Mouse (Mus musculus): ENCODE measurements at regions not wholly inside any gene's neighbourhood (a gene's known extent, or its start where the extent isn't known, plus 50 kb on each side); places are given as distances from the start of the nearest gene placed in this dataset.

DNA sequence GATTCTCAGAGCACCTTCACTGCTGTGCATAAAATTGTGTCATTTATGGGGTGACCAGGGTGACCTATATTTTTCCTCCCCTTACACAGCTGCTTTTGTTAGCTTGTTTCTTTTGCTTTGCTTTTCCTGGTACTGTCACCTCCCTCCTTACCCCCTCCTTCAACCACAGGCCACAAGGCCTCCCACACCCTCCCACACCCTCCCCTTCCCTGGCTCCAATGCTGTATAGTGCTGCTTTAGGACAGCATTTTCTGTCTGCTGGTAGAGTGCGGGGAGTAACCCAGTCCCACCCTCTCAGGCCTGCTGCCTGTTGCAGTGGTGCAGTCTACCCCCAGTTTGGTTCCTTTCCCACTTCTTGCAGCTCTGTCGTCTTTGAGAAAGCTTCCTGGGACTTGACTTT, 209.5 kb downstream of the Dcdc2c start:
- ATAC-seq (replicated peaks; ENCODE audit: low FRiP score) (no peak), DNase-seq (ENCODE audit: low spot score) (no peak)
- no peak overlapping the region for H3K4me3 ChIP-seq (ENCODE audit: low read depth, low read length)
- no peaks in the 10 kb centered on the region for H3K36me3 ChIP-seq (ENCODE audit: control insufficient read depth, insufficient read depth, low read length)
- no peak overlapping the region for H3K27ac ChIP-seq (ENCODE audit: low read depth, low read length)
- no peaks in the 10 kb centered on the region for H3K9me3 ChIP-seq (ENCODE audit: control insufficient read depth, low read length)
- no peaks in the 10 kb centered on the region for H3K4me1 ChIP-seq (replicated peaks; ENCODE audit: control insufficient read depth, insufficient read depth, low read length)
- no peaks in the 10 kb centered on the region for H3K27me3 ChIP-seq (ENCODE audit: control insufficient read depth, insufficient read depth, low read length)
- whole genome bisulfite sequencing = 87% methylated on average over 2 of the region's 2 CpGs
- no peak overlapping the region for H3K9ac ChIP-seq (ENCODE audit: low read length)
- no peak overlapping the region for H3K4me2 ChIP-seq (ENCODE audit: low read depth, low read length, severe bottlenecking)

DNA sequence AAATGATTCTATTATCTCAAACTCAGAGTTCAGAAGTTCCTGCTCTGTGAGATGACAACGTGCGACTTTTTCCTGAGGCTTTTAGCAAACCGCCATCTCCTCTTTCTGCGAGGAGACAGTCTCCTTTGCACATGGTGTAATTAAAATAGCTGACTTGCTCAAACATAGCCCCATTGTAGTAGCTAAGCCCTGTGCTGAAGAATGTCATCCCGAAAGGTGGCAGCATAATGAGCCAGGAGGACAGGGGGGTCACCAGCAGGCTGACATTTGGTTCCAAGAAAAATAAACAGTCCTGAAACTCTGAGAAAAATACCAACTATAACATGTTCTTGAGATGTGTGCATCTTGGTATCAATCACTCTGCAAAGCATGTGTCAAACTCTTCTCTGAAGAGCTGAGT, 219.6 kb downstream of the Dcdc2c start:
- DNase-seq (ENCODE audit: low spot score) = no peak
- no peak overlapping the region for H3K4me2 ChIP-seq (ENCODE audit: low read depth, low read length, severe bottlenecking)
- ATAC-seq (replicated peaks; ENCODE audit: low FRiP score) = no peak
- no peak overlapping the region for H3K9ac ChIP-seq (ENCODE audit: low read length)
- 26% methylated on average over 5 of the region's 5 CpGs for WGBS
- H3K27ac ChIP-seq (ENCODE audit: low read depth, low read length) = no peak overlapping the region
- no peak overlapping the region for H3K4me3 ChIP-seq (ENCODE audit: low read depth, low read length)
- no peaks in the 10 kb centered on the region for H3K9me3 ChIP-seq (ENCODE audit: control insufficient read depth, low read length)
- H3K36me3 ChIP-seq (ENCODE audit: control insufficient read depth, insufficient read depth, low read length) = no peaks in the 10 kb centered on the region
- no peaks in the 10 kb centered on the region for H3K27me3 ChIP-seq (ENCODE audit: control insufficient read depth, insufficient read depth, low read length)
- H3K4me1 ChIP-seq (replicated peaks; ENCODE audit: control insufficient read depth, insufficient read depth, low read length) = no peaks in the 10 kb centered on the region

DNA sequence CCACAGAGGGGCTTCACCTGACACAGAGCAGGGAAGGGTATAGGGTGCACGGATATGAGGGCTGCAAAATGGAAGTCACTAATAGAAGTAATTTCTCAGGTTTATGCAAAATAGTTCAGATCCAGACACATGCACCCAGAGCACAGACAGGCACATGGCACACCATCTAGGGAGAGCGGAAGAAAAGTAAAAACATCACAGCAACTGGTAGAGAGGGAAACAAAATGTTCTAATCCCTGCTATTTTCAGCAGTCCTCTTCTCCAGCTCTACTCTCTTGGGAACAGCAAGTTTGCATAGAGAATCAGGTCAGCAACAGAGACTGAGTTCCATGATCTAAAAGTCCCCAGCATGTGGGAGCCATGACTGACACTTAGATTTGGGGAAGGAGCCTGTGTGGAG, 220.4 kb downstream of the Dcdc2c start:
- H3K4me3 ChIP-seq (ENCODE audit: low read depth, low read length) = no peak overlapping the region
- no peaks in the 10 kb centered on the region for H3K27me3 ChIP-seq (ENCODE audit: control insufficient read depth, insufficient read depth, low read length)

DNA sequence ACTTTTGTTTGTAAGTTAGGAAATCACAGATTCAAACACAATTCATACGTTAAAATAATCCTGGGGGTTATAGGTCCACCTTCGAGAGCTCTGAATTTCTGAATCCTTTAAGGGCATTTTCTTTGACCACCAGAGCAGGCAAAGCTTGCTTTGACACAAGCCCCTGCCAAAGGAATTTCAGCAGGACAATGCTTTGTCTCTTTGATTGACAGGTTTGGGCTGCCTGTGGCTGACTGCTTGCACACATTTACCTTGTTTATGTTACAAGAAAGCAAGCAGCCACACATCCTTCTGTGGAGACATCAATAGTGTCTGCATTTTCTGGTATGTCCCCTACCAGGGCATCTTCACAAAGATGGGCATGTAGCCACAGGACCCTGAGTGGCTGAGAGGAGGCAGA, 228.5 kb downstream of the Dcdc2c start:
- no peak overlapping the region for H3K4me3 ChIP-seq (ENCODE audit: low read depth, low read length)
- no peaks in the 10 kb centered on the region for H3K27me3 ChIP-seq (ENCODE audit: control insufficient read depth, insufficient read depth, low read length)
- H3K4me1 ChIP-seq (replicated peaks; ENCODE audit: control insufficient read depth, insufficient read depth, low read length) = no peaks in the 10 kb centered on the region; the same call in 1 of the 2 replicates
- 9% methylated on average over 2 of the region's 2 CpGs for WGBS
- no peak for DNase-seq (ENCODE audit: low spot score)
- H3K4me2 ChIP-seq (ENCODE audit: low read depth, low read length, severe bottlenecking) = no peak overlapping the region
- no peaks in the 10 kb centered on the region for H3K36me3 ChIP-seq (ENCODE audit: control insufficient read depth, insufficient read depth, low read length)
- H3K9ac ChIP-seq (ENCODE audit: low read length) = no peak overlapping the region
- H3K27ac ChIP-seq (ENCODE audit: low read depth, low read length) = no peak overlapping the region
- H3K9me3 ChIP-seq (ENCODE audit: control insufficient read depth, low read length) = no peaks in the 10 kb centered on the region
- ATAC-seq (replicated peaks; ENCODE audit: low FRiP score) = no peak

More for the DNA sequence above, 220.4 kb downstream of the Dcdc2c start:
- H3K27ac ChIP-seq (ENCODE audit: low read depth, low read length) = no peak overlapping the region
- no peak overlapping the region for H3K4me2 ChIP-seq (ENCODE audit: low read depth, low read length, severe bottlenecking)
- no peak for DNase-seq (ENCODE audit: low spot score)
- H3K4me1 ChIP-seq (replicated peaks; ENCODE audit: control insufficient read depth, insufficient read depth, low read length) = no peaks in the 10 kb centered on the region
- H3K9me3 ChIP-seq (ENCODE audit: control insufficient read depth, low read length) = no peaks in the 10 kb centered on the region
- no peaks in the 10 kb centered on the region for H3K36me3 ChIP-seq (ENCODE audit: control insufficient read depth, insufficient read depth, low read length)
- no peak for ATAC-seq (replicated peaks; ENCODE audit: low FRiP score)
- 88% methylated on average over 2 of the region's 2 CpGs for WGBS
- no peak overlapping the region for H3K9ac ChIP-seq (ENCODE audit: low read length)

DNA sequence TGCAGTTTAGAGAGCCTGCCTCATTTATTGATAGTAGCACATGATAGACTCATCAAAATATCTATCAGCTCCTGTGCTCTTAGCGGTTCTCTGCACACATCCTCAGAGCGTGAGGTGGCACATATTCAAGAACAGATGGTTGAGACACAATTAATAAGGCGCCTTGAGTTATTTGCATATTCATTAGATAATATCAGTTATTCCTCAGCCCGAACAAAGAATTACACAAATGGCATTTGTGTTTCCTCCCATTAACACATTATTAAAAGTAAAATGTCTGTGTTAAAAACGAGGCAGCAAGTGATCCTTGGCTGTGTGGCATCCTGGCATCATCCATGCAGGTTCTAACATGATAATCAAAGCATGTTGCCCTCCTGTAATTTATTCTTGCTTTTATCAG, 243.0 kb downstream of the Dcdc2c start:
- no peaks in the 10 kb centered on the region for H3K4me1 ChIP-seq (replicated peaks; ENCODE audit: control insufficient read depth, insufficient read depth, low read length)
- DNase-seq (ENCODE audit: low spot score) (no peak), ATAC-seq (replicated peaks; ENCODE audit: low FRiP score) (no peak)
- no peaks in the 10 kb centered on the region for H3K36me3 ChIP-seq (ENCODE audit: control insufficient read depth, insufficient read depth, low read length)
- no peaks in the 10 kb centered on the region for H3K27me3 ChIP-seq (ENCODE audit: control insufficient read depth, insufficient read depth, low read length)
- H3K4me3 ChIP-seq (ENCODE audit: low read depth, low read length) = no peak overlapping the region
- no peak overlapping the region for H3K9ac ChIP-seq (ENCODE audit: low read length)
- no peaks in the 10 kb centered on the region for H3K9me3 ChIP-seq (ENCODE audit: control insufficient read depth, low read length)
- WGBS = 78% methylated on average over 5 of the region's 5 CpGs
- no peak overlapping the region for H3K4me2 ChIP-seq (ENCODE audit: low read depth, low read length, severe bottlenecking)
- no peak overlapping the region for H3K27ac ChIP-seq (ENCODE audit: low read depth, low read length)

DNA sequence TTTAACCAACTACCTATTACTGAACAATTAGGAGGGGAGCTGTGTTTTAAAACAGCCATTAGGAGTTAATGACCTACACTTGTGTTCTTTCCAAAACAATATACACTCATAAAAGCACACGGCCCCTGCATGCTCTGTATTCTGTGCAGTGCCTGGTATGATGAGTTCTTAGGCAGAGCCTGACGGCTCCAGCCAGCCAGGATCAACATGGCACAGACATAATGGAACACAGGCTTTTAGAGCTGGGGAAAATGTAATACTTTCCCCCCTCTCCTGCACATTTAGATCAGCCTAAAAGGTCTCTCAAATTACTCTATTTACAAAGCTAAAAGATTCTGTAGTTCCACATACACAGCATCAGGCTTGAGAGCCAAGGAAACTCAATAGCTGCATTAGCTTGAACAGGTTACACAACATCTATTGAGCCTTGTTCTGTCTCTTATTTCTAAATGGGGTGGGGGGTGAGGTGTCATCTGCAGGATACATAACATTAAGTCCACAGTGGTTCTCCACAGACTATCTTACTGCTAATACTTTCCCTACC, 250.1 kb downstream of the Dcdc2c start:
- 48% methylated on average over 2 of the region's 2 CpGs for WGBS
- Histone ChIP-seq H3K27ac (ENCODE audit: low read depth, low read length) (no peak overlapping the region), H3K4me1 (replicated peaks; ENCODE audit: control insufficient read depth, insufficient read depth, low read length) (no peaks in the 10 kb centered on the region), H3K9me3 (ENCODE audit: control insufficient read depth, low read length) (no peaks in the 10 kb centered on the region), H3K4me2 (ENCODE audit: low read depth, low read length, severe bottlenecking) (no peak overlapping the region), H3K36me3 (ENCODE audit: control insufficient read depth, insufficient read depth, low read length) (no peaks in the 10 kb centered on the region), H3K27me3 (ENCODE audit: control insufficient read depth, insufficient read depth, low read length) (no peaks in the 10 kb centered on the region), H3K9ac (ENCODE audit: low read length) (no peak overlapping the region), H3K4me3 (ENCODE audit: low read depth, low read length) (no peak overlapping the region)
- DNase-seq (ENCODE audit: low spot score) (no peak), ATAC-seq (replicated peaks; ENCODE audit: low FRiP score) (no peak)

DNA sequence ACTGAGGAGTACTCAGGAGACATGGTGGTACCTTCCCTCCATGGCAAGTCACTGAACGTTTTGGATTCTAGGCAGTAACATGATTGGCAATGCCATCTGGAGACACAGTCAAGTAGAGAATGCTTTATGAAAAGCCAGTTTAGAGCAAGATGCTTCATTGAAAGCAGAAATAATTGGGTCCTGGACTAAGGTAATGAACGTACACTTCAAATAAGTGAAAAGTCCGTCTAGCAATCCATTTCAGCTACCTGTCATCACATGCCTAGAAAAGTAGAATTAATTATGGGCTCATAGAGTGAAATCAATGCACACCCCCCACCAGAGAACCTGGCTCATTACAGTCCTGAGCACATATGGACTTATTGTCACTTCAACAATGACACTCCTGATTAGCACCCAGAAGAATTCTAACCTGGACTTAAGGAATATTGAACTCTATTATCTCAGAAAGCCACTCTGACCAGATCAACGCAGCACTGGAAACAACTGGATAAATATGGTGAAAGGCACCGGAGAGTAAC, 263.8 kb downstream of the Dcdc2c start:
- Histone ChIP-seq H3K9ac (ENCODE audit: low read length) (no peak overlapping the region), H3K9me3 (ENCODE audit: control insufficient read depth, low read length) (no peaks in the 10 kb centered on the region), H3K27me3 (ENCODE audit: control insufficient read depth, insufficient read depth, low read length) (no peaks in the 10 kb centered on the region), H3K27ac (ENCODE audit: low read depth, low read length) (no peak overlapping the region), H3K36me3 (ENCODE audit: control insufficient read depth, insufficient read depth, low read length) (no peaks in the 10 kb centered on the region), H3K4me2 (ENCODE audit: low read depth, low read length, severe bottlenecking) (no peak overlapping the region), H3K4me1 (replicated peaks; ENCODE audit: control insufficient read depth, insufficient read depth, low read length) (no peaks in the 10 kb centered on the region), H3K4me3 (ENCODE audit: low read depth, low read length) (no peak overlapping the region)
- 79% methylated on average over 5 of the region's 5 CpGs for WGBS
- ATAC-seq (replicated peaks; ENCODE audit: low FRiP score) (no peak), DNase-seq (ENCODE audit: low spot score) (no peak)

DNA sequence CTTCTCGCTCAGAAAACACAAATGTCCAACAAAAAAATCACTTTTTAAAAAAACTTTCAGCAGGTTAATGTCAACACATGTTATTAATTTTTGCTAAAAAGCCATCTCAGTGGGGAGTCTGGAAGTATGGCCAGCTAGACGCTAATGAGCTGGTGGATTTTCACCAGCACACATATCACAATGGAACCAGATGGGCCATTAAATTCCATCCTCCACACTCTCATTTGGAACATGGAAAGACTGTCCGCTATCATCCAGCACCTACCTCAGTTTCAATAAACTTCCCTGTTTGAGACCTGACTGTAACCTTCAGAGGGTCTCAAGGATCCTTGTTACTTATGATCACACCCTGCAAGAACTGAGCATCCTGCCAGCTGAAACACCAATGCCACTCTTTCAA, 296.7 kb downstream of the Dcdc2c start:
- no peak overlapping the region for H3K27ac ChIP-seq (ENCODE audit: low read depth, low read length)
- no peak overlapping the region for H3K9ac ChIP-seq (ENCODE audit: low read length)
- no peak overlapping the region for H3K4me2 ChIP-seq (ENCODE audit: low read depth, low read length, severe bottlenecking)
- no peaks in the 10 kb centered on the region for H3K4me1 ChIP-seq (replicated peaks; ENCODE audit: control insufficient read depth, insufficient read depth, low read length)
- ATAC-seq (replicated peaks; ENCODE audit: low FRiP score) (no peak), DNase-seq (ENCODE audit: low spot score) (no peak)
- H3K27me3 ChIP-seq (ENCODE audit: control insufficient read depth, insufficient read depth, low read length) = no peaks in the 10 kb centered on the region
- H3K9me3 ChIP-seq (ENCODE audit: control insufficient read depth, low read length) = no peaks in the 10 kb centered on the region; the same call in 1 of the 2 replicates
- no peak overlapping the region for H3K4me3 ChIP-seq (ENCODE audit: low read depth, low read length)
- WGBS = 60% methylated on average over 3 of the region's 3 CpGs
- H3K36me3 ChIP-seq (ENCODE audit: control insufficient read depth, insufficient read depth, low read length) = no peaks in the 10 kb centered on the region

DNA sequence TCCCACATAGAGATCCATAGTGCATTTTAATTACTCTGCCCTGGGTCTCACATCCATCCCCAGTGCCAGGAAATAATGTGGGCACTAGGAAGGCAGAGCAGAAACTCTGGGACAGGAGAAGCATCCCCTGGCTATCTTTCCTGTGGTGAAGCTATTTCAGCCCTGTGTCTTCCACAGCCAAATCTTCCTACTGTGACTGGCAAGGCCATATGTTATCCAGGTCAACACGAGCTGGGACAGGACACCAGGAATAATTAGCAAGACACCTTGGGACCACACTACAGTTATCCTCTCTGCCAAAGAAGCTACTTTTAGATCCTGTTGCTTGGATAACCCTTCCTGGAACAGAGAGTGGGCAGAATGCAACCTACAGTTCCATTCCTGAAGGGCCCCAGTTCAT, 301.7 kb downstream of the Dcdc2c start:
- no peaks in the 10 kb centered on the region for H3K36me3 ChIP-seq (ENCODE audit: control insufficient read depth, insufficient read depth, low read length)
- DNase-seq (ENCODE audit: low spot score) (no peak), ATAC-seq (replicated peaks; ENCODE audit: low FRiP score) (no peak)
- H3K4me2 ChIP-seq (ENCODE audit: low read depth, low read length, severe bottlenecking) = no peak overlapping the region
- WGBS = 77% methylated on average over 1 of the region's 1 CpGs
- no peak overlapping the region for H3K4me3 ChIP-seq (ENCODE audit: low read depth, low read length)
- H3K4me1 ChIP-seq (replicated peaks; ENCODE audit: control insufficient read depth, insufficient read depth, low read length) = no peaks in the 10 kb centered on the region
- H3K9me3 ChIP-seq (ENCODE audit: control insufficient read depth, low read length) = no peaks in the 10 kb centered on the region
- H3K27ac ChIP-seq (ENCODE audit: low read depth, low read length) = no peak overlapping the region
- no peak overlapping the region for H3K9ac ChIP-seq (ENCODE audit: low read length)
- H3K27me3 ChIP-seq (ENCODE audit: control insufficient read depth, insufficient read depth, low read length) = no peaks in the 10 kb centered on the region

All from forebrain, embryonic 11.5 days (tissue).